Mouse (Mus musculus) liver, postnatal 0 days (tissue): ENCODE measurements around the gene Ntm.

Source experiments
- CTCF ChIP-seq: sonication (generic); IDR thresholded peaks from 2 replicates; pipeline ENCODE4 v1.5.1; 2016; ENCODE audit warnings: antibody characterized with exemption, low read depth
- EP300 ChIP-seq: IDR thresholded peaks from 2 replicates; pipeline ENCODE4 v1.6.1; 2016; ENCODE audit warnings: antibody characterized with exemption, low read depth, mild to moderate bottlenecking

- no peak for TF ChIP-seq CTCF
- TF ChIP-seq EP300, result no peak
Measured at GRCm38 (mm10) chr9:29288003-29288704, 674.8 kb downstream of the Ntm start.
